Mouse (Mus musculus): ENCODE data around the gene Rhoa. TPM values are rescaled to one million over a fixed set of nuclear protein-coding genes. Genes with fewer than 3 reads are reported as not detected.

The Rhoa gene
- 236 and 260 TPM in 2 replicates for polyA plus RNA-seq (2012; rRNA removed)

GRCm38 (mm10) chr9:108305629-108306520, at the start of gene Rhoa, which contains the start of gene Tcta:
Gene Rhoa, plus strand, starts transcription at chr9:108306129.
Gene Tcta, minus strand, starts transcription at chr9:108306160.

GRCm38 (mm10) chr9:108263690-108264190, 42.2 kb upstream of the Rhoa start, which contains the start of gene Dag1:
Gene Dag1, minus strand, starts transcription at chr9:108263958.

GRCm38 (mm10) chr9:108290016-108290750, 15.7 kb upstream of the Rhoa start, which contains the start of gene Nicn1:
Gene Nicn1, plus strand, starts transcription at chr9:108290429.

GRCm38 (mm10) chr9:108296453-108297355, 9.2 kb upstream of the Rhoa start, which contains the start of gene Amt:
Gene Amt, plus strand, starts transcription at chr9:108296853.

GRCm38 (mm10) chr9:108338886-108339781, 33.2 kb downstream of the Rhoa start, which contains the start of gene Gpx1:
Gene Gpx1, plus strand, starts transcription at chr9:108338903.

GRCm38 (mm10) chr9:108347540-108348289, 41.8 kb downstream of the Rhoa start, which contains the start of gene Usp4:
Gene Usp4, plus strand, starts transcription at chr9:108347853.

Other genes starting within 250 kb of the Rhoa start
- gene Mst1, start 225.7 kb upstream of the Rhoa start, polyA plus RNA-seq (2012; rRNA removed), result 0.83 and 0.87 TPM in 2 replicates
- 56.8 and 62.6 TPM in 2 replicates for gene Rnf123, start 222.8 kb upstream of the Rhoa start, polyA plus RNA-seq (2012; rRNA removed)
- 65.8 and 71.6 TPM in 2 replicates for gene Apeh, start 211.5 kb upstream of the Rhoa start, polyA plus RNA-seq (2012; rRNA removed)
- gene Bsn, start 115.7 kb upstream of the Rhoa start, polyA plus RNA-seq (2012; rRNA removed), result 5.1 and 6.2 TPM in 2 replicates
- 23.8 and 29.4 TPM in 2 replicates for gene Dag1, start 42.2 kb upstream of the Rhoa start, polyA plus RNA-seq (2012; rRNA removed)
- gene Nicn1, start 15.7 kb upstream of the Rhoa start, polyA plus RNA-seq (2012; rRNA removed), result 30.2 and 45.5 TPM in 2 replicates
- 40.6 and 51.6 TPM in 2 replicates for gene Amt, start 9.3 kb upstream of the Rhoa start, polyA plus RNA-seq (2012; rRNA removed)
- gene Tcta, start within 50 bp of the Rhoa start, polyA plus RNA-seq (2012; rRNA removed), result 12.7 and 22.2 TPM in 2 replicates
- gene Gpx1, start 32.8 kb downstream of the Rhoa start, polyA plus RNA-seq (2012; rRNA removed), result 654 and 762 TPM in 2 replicates
- 113 and 120 TPM in 2 replicates for gene Usp4, start 41.7 kb downstream of the Rhoa start, polyA plus RNA-seq (2012; rRNA removed)
- 1.4 and 1.8 TPM in 2 replicates for gene 1700102P08Rik, start 86.7 kb downstream of the Rhoa start, polyA plus RNA-seq (2012; rRNA removed)
- 1.1 and 1.6 TPM in 2 replicates for gene Ccdc36, start 122.4 kb downstream of the Rhoa start, polyA plus RNA-seq (2012; rRNA removed)
- gene BC048562, start 130.4 kb downstream of the Rhoa start, polyA plus RNA-seq (2012; rRNA removed), result not detected in 2 replicates
- gene Ccdc71, start 154.4 kb downstream of the Rhoa start, polyA plus RNA-seq (2012; rRNA removed), result 25.0 and 28.4 TPM in 2 replicates
- gene Klhdc8b, start 155.5 kb downstream of the Rhoa start, polyA plus RNA-seq (2012; rRNA removed), result 43.0 and 49.4 TPM in 2 replicates
- 67.7 and 81.1 TPM in 2 replicates for gene Lamb2, start 173.6 kb downstream of the Rhoa start, polyA plus RNA-seq (2012; rRNA removed)
- gene Usp19, start 184.5 kb downstream of the Rhoa start, polyA plus RNA-seq (2012; rRNA removed), result 146 and 160 TPM in 2 replicates
- gene Qars, start 201.6 kb downstream of the Rhoa start, polyA plus RNA-seq (2012; rRNA removed), result 239 and 264 TPM in 2 replicates
- gene Qrich1, start 210.7 kb downstream of the Rhoa start, polyA plus RNA-seq (2012; rRNA removed), result 122 and 154 TPM in 2 replicates